Comparison of ENCODE assay signal across 8 mouse cellular contexts in the genomic region with DNA sequence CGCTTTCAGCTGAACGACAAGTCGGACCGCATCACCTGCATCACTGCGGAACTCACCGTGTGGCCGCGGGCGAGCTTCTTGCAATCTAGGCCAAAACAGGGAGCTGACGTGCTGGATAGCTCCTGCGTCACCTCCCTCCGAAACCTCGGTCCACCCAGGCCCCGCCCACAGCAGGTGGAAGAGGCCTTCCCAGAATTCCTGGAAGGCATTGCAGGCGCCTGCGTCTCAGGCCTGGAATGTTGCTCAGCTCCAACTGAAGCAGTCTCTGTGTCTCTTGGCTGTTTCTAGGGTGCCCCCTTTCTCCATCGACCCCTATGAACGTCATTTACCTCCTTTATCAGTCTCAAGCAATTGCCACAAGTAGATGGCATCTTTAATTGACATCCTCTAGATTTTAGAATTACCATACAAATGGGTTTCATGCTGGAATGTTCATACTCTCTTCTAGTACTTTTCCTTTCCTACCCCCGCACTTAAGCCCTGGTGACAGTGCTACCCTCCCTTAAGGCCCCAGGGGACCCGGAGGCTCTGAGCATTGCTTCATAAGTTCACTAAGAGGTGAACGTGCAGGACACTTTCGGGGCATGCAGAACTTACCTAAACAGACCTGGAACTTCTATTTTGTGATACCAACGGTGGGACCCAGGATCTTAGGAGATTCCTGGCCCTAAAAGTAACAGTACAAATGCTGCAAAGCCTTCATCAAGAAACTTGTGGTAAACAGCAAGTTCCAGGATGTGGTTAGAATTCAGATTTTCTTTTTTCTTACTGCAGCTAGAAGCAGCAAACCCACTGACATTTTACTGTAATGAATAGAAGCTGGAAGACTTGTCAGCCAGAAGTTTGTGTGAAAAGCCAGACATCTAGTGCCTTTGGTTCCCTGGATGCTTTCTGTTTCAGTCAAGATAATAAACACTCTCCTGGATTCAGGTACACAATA. TPM values are rescaled to one million over a fixed set of nuclear protein-coding genes. Genes with fewer than 3 reads are reported as not detected.
A peak's percentile ranks its signal among the peaks of the same experiment; 100 is the strongest.
DNase-seq lines count a peak whose midpoint lies in the region; ATAC-seq and TF ChIP-seq lines count a peak whose summit lies in the region.

Gene Scg5 (minus strand): TSS at position 179 of the 940 bp plus-strand sequence.

- H3K9me3 ChIP-seq in ES-Bruce4 (replicated peaks; ENCODE audit: control insufficient read depth, insufficient read depth, low read length, poor library complexity, severe bottlenecking) = no peaks in the 10 kb centered on the region
- no peaks in the 10 kb centered on the region for H3K9me3 ChIP-seq in forebrain, embryonic 12.5 days
- H3K9me3 ChIP-seq in hindbrain, embryonic 13.5 days = no peaks in the 10 kb centered on the region
- no peaks in the 10 kb centered on the region for H3K9me3 ChIP-seq in lung, embryonic 15.5 days

- TF ChIP-seq CTCF in ES-Bruce4 (IDR thresholded peaks at IDR 0.05; ENCODE audit: low read depth, low read length) = no peak

- TF ChIP-seq POLR2A in ES-Bruce4 (IDR thresholded peaks at IDR 0.05; ENCODE audit: insufficient read depth, low read length) = no peak

- H3K4me3 ChIP-seq in ES-Bruce4 (ENCODE audit: low read depth, low read length) = peak within 1 kb of the TSS; percentile 35
- H3K4me3 ChIP-seq in forebrain, embryonic 12.5 days (replicated peaks) = peak within 1 kb of the TSS; percentile 53
- peak within 1 kb of the TSS; percentile 60 for H3K4me3 ChIP-seq in hindbrain, embryonic 13.5 days
- H3K4me3 ChIP-seq in lung, embryonic 15.5 days = no peak within 1 kb of the TSS

- H3K9ac ChIP-seq in ES-Bruce4 (ENCODE audit: low read depth, poor library complexity, severe bottlenecking) = no peak within 1 kb of the TSS
- peak within 1 kb of the TSS; percentile 69 for H3K9ac ChIP-seq in forebrain, embryonic 12.5 days
- peak within 1 kb of the TSS; percentile 82 for H3K9ac ChIP-seq in hindbrain, embryonic 13.5 days
- no peak within 1 kb of the TSS for H3K9ac ChIP-seq in lung, embryonic 15.5 days

- H3K27ac ChIP-seq in ES-Bruce4 (ENCODE audit: insufficient read depth, low read length) = peak within 1 kb of the TSS; percentile 61
- H3K27ac ChIP-seq in forebrain, embryonic 12.5 days = peak within 1 kb of the TSS; percentile 93
- peak within 1 kb of the TSS; percentile 96 for H3K27ac ChIP-seq in hindbrain, embryonic 13.5 days
- H3K27ac ChIP-seq in lung, embryonic 15.5 days = no peak within 1 kb of the TSS

- H3K27me3 ChIP-seq in ES-Bruce4 (ENCODE audit: control insufficient read depth, insufficient read depth, low read length, poor library complexity, severe bottlenecking) = no peaks in the 10 kb centered on the region
- H3K27me3 ChIP-seq in forebrain, embryonic 12.5 days = no peaks in the 10 kb centered on the region
- H3K27me3 ChIP-seq in hindbrain, embryonic 13.5 days = no peaks in the 10 kb centered on the region
- H3K27me3 ChIP-seq in lung, embryonic 15.5 days = no peaks in the 10 kb centered on the region

- peak within 1 kb of the TSS; percentile 65 for H3K4me2 ChIP-seq in forebrain, embryonic 12.5 days
- peak within 1 kb of the TSS; percentile 72 for H3K4me2 ChIP-seq in hindbrain, embryonic 13.5 days
- peak within 1 kb of the TSS; percentile 47 for H3K4me2 ChIP-seq in lung, embryonic 15.5 days

- peak; percentile 98 for DNase-seq in brain, adult 2 months (ENCODE audit: low read depth, low spot score)
- peak; percentile 71 to 82 for DNase-seq in layer of hippocampus, postnatal 10 days (ENCODE audit: low spot score in 2 of 2)
- peak; percentile 97 for DNase-seq in retina, postnatal 1 day

- no peak for TF ChIP-seq EP300 in ES-Bruce4 (IDR thresholded peaks at IDR 0.05; ENCODE audit: insufficient read depth, low read depth, low read length)

- H3K4me1 ChIP-seq in ES-Bruce4 (ENCODE audit: control insufficient read depth, insufficient read depth, low read length) = no peaks in the 10 kb centered on the region
- H3K4me1 ChIP-seq in forebrain, embryonic 12.5 days = peaks cover 36% of the 10 kb centered on the region
- peaks cover 43% of the 10 kb centered on the region for H3K4me1 ChIP-seq in hindbrain, embryonic 13.5 days (replicated peaks)
- H3K4me1 ChIP-seq in lung, embryonic 15.5 days = 0 out of 2 replicates have a peak, but pooled peaks cover 4% of the 10 kb centered on the region

- WGBS in forebrain, embryonic 12.5 days = 9% methylated on average over 23 of the region's 23 CpGs
- WGBS in hindbrain, embryonic 13.5 days = 11% methylated on average over 23 of the region's 23 CpGs
- 10% methylated on average over 23 of the region's 23 CpGs for WGBS in lung, embryonic 15.5 days

- peak; percentile 96 for ATAC-seq in forebrain, embryonic 12.5 days (ENCODE audit: low FRiP score)
- ATAC-seq in hindbrain, embryonic 13.5 days (ENCODE audit: low FRiP score) = peak; percentile 97
- peak; percentile 87 for ATAC-seq in lung, embryonic 15.5 days (ENCODE audit: borderline replicate concordance, extremely low read depth, low FRiP score, low TSS enrichment)
- ATAC-seq in megakaryocyte-erythroid progenitor cell, adult 5-6 weeks (replicated peaks; ENCODE audit: low FRiP score, low TSS enrichment, poor library complexity, severe bottlenecking) = no peak; the same call in 1 of the 2 replicates

- H3K36me3 ChIP-seq in ES-Bruce4 (ENCODE audit: control insufficient read depth, insufficient read depth, low read length, poor library complexity, severe bottlenecking) = peaks cover 9% of the 10 kb centered on the region
- H3K36me3 ChIP-seq in forebrain, embryonic 12.5 days (replicated peaks) = peaks cover 27% of the 10 kb centered on the region
- H3K36me3 ChIP-seq in hindbrain, embryonic 13.5 days = peaks cover 17% of the 10 kb centered on the region
- H3K36me3 ChIP-seq in lung, embryonic 15.5 days = peaks cover 25% of the 10 kb centered on the region

RNA-seq across cellular contexts. Expression of gene Scg5, which starts in this region (rescaled TPM):
- polyA plus RNA-seq in ES-Bruce4 (2011; ENCODE audit: insufficient read depth, insufficient read length, low read depth, missing spikeins) = 2.7 TPM in 2 replicates
- polyA plus RNA-seq in forebrain, embryonic 12.5 days (2016; fragmentation: Nextera tagmentation; extraction: Ambion mirVana) = 67.8 and 71.2 TPM in 2 replicates
- 187 and 196 TPM in 2 replicates for polyA plus RNA-seq in hindbrain, embryonic 13.5 days (2015; fragmentation: Nextera tagmentation; extraction: Ambion mirVana)
- 100 to 1,000 TPM; 272 TPM for total RNA-seq in layer of hippocampus, postnatal 10 days (2021)
- polyA plus RNA-seq in lung, embryonic 15.5 days (2015; fragmentation: Nextera tagmentation; extraction: Ambion mirVana) = 1.0 and 1.6 TPM in 2 replicates
- total RNA-seq in megakaryocyte-erythroid progenitor cell, adult 5-6 weeks (2014; fragmentation: Nextera tagmentation) = 1.9 TPM in 1 of 2 replicates, not detected in the other
- total RNA-seq in megakaryocyte-erythroid progenitor cell, adult 5-6 weeks (2017) = not detected in 2 replicates

Comparison
In these comparisons a context has a peak if more than half of its experiments do, and no peak if none do; other contexts are left out.
1. RNA of gene Scg5 (total RNA-seq): 272 TPM in layer of hippocampus, postnatal 10 days; 1.9 TPM in megakaryocyte-erythroid progenitor cell, adult 5-6 weeks; every median in the first group is over 10 times any median in the second.
2. RNA of gene Scg5 (polyA plus RNA-seq): 187 to 196 TPM in hindbrain, embryonic 13.5 days and 67.8 to 71.2 TPM in forebrain, embryonic 12.5 days; 2.7 TPM in ES-Bruce4 and 1.0 to 1.6 TPM in lung, embryonic 15.5 days; every median in the first group is over 10 times any median in the second.
3. H3K9ac ChIP-seq: peak in forebrain, embryonic 12.5 days (single experiment) and hindbrain, embryonic 13.5 days (single experiment); none in ES-Bruce4 (single experiment) and lung, embryonic 15.5 days (single experiment).
4. Peak in every context shown above with its lines, with median percentiles within 50 percentile points of each other: DNase-seq and H3K4me2 ChIP-seq.